Mouse (Mus musculus) embryonic fibroblast, embryonic 13.5 days (primary cell): ENCODE data around the gene Smyd3.

Experiments
- CTCF ChIP-seq: IDR thresholded peaks from 2 replicates; pipeline ENCODE4 v1.5.1; 2011; ENCODE audit warnings: mild to moderate bottlenecking, control low read depth, low read length, moderate library complexity, borderline replicate concordance; ENCODE audit not compliant: insufficient read depth
- POLR2A ChIP-seq: IDR thresholded peaks from 2 replicates; pipeline ENCODE4 v1.6.1; 2011; ENCODE audit warnings: low read depth, mild to moderate bottlenecking, control low read depth, low read length, moderate library complexity

GRCm38 (mm10) chr1:179313618-179314017 is 204.2 kb downstream of the Smyd3 start:
- TF ChIP-seq CTCF (0 out of 2 replicates have a peak, but pooled peaks have one; percentile 11), POLR2A (no peak)
